Mouse (Mus musculus): Measurements from ENCODE around the gene Dnajc7.
"Not testable (repeated sequence)": the region's sequence is repeated elsewhere in the genome, so short reads cannot be mapped to it uniquely, and the experiment has no call there.

The Dnajc7 gene

GRCm38 (mm10) chr11:100613241-100613640 lies 6.7 kb downstream of the Dnajc7 start:
- no peak for DNase-seq

- DNase-seq = no peak
Measured at GRCm38 (mm10) chr11:100611627-100612026, 8.3 kb downstream of the Dnajc7 start.

GRCm38 (mm10) chr11:100609997-100610680 lies 9.8 kb downstream of the Dnajc7 start:
- DNase-seq = no peak

- DNase-seq = no peak
Measured at GRCm38 (mm10) chr11:100609355-100609996, 10.5 kb downstream of the Dnajc7 start.

- DNase-seq = no peak
Measured at GRCm38 (mm10) chr11:100608796-100609195, 11.2 kb downstream of the Dnajc7 start.

GRCm38 (mm10) chr11:100607121-100607520 lies 12.8 kb downstream of the Dnajc7 start:
- no peak for DNase-seq

GRCm38 (mm10) chr11:100605451-100605850 lies 14.5 kb downstream of the Dnajc7 start:
- DNase-seq = no peak

GRCm38 (mm10) chr11:100604321-100605005 lies 15.5 kb downstream of the Dnajc7 start:
- no peak for DNase-seq

GRCm38 (mm10) chr11:100603813-100604212 lies 16.2 kb downstream of the Dnajc7 start:
- no peak for DNase-seq

GRCm38 (mm10) chr11:100603155-100603554 lies 16.8 kb downstream of the Dnajc7 start:
- no peak for DNase-seq

GRCm38 (mm10) chr11:100601372-100601771 lies 18.6 kb downstream of the Dnajc7 start:
- no peak for DNase-seq

- DNase-seq = no peak
Measured at GRCm38 (mm10) chr11:100598074-100598473, 21.9 kb downstream of the Dnajc7 start.

GRCm38 (mm10) chr11:100595533-100595932 lies 24.4 kb downstream of the Dnajc7 start:
- no peak for DNase-seq

- DNase-seq = no peak
Measured at GRCm38 (mm10) chr11:100594608-100595007, 25.4 kb downstream of the Dnajc7 start.

GRCm38 (mm10) chr11:100592346-100593046 lies 27.5 kb downstream of the Dnajc7 start:
- DNase-seq = no peak

GRCm38 (mm10) chr11:100588462-100588861 lies 31.5 kb downstream of the Dnajc7 start:
- DNase-seq = no peak

GRCm38 (mm10) chr11:100585148-100585547 lies 34.8 kb downstream of the Dnajc7 start:
- no peak for DNase-seq

GRCm38 (mm10) chr11:100584561-100584961 lies 35.4 kb downstream of the Dnajc7 start:
- peak; percentile 41 for DNase-seq

GRCm38 (mm10) chr11:100582836-100583235 lies 37.1 kb downstream of the Dnajc7 start:
- DNase-seq = no peak

GRCm38 (mm10) chr11:100582413-100582812 lies 37.6 kb downstream of the Dnajc7 start:
- not testable (repeated sequence) for DNase-seq

GRCm38 (mm10) chr11:100581756-100582155 lies 38.2 kb downstream of the Dnajc7 start:
- DNase-seq = peak; percentile 56

- no peak for DNase-seq
Measured at GRCm38 (mm10) chr11:100580275-100580674, 39.7 kb downstream of the Dnajc7 start.

GRCm38 (mm10) chr11:100579116-100579799 lies 40.7 kb downstream of the Dnajc7 start:
- no peak for DNase-seq
